19 mouse cellular contexts compared by ENCODE assay signal in genomic region chr1:189041261-189041660, GRCm38 (mm10). TPM values are rescaled to one million over a fixed set of nuclear protein-coding genes. Genes with fewer than 3 reads are reported as not detected.
DNase-seq lines count a peak whose midpoint lies in the region; TF ChIP-seq lines count a peak whose summit lies in the region.
"Had no signal": no experiment of that assay in that cellular context is flagged by ENCODE, and none has a peak within 500 bp of the region (broad histone marks: within the 10 kb centered on the region; RNA-seq: fewer than 3 reads in every experiment).

No protein-coding gene starts in this region.

- no peak overlapping the region for H3K27ac ChIP-seq in MEL (ENCODE audit: control insufficient read depth, low read depth, low read length)
- H3K27ac ChIP-seq: embryonic facial prominence, embryonic 13.5 days; forebrain, embryonic 15.5 days; limb, embryonic 12.5 days; liver, embryonic 12.5 days; lung, embryonic 15.5 days had no signal

- H3K79me2 ChIP-seq in MEL (ENCODE audit: control insufficient read depth, insufficient read depth, low read length, poor library complexity) = no peaks in the 10 kb centered on the region

- no peaks in the 10 kb centered on the region for H3K4me1 ChIP-seq in MEL (ENCODE audit: control insufficient read depth in 1 of 2, insufficient read depth in 2 of 2, low read length in 2 of 2)
- H3K4me1 ChIP-seq: embryonic facial prominence, embryonic 13.5 days; forebrain, embryonic 15.5 days; limb, embryonic 12.5 days; liver, embryonic 12.5 days; lung, embryonic 15.5 days had no signal

- TF ChIP-seq CTCF in MEL (IDR thresholded peaks at IDR 0.05 in 2 of 3, conservative IDR thresholded peaks at IDR 0.05 in 1 of 3; ENCODE audit: control insufficient read depth in 1 of 3, insufficient read depth in 1 of 3, low read depth in 2 of 3, low read length in 3 of 3, poor library complexity in 1 of 3, severe bottlenecking in 1 of 3) = no peak

- TF ChIP-seq EP300 in MEL (IDR thresholded peaks at IDR 0.05; ENCODE audit: low read depth in 1 of 2, low read length in 2 of 2) = no peak

- no peak overlapping the region for H3K4me3 ChIP-seq in MEL (ENCODE audit: control insufficient read depth in 1 of 2, insufficient read depth in 1 of 2, low read depth in 2 of 2, low read length in 2 of 2)
- H3K4me3 ChIP-seq: embryonic facial prominence, embryonic 13.5 days; forebrain, embryonic 15.5 days; limb, embryonic 12.5 days; liver, embryonic 12.5 days; lung, embryonic 15.5 days had no signal

- H3K36me3 ChIP-seq in MEL (ENCODE audit: control insufficient read depth in 1 of 2, insufficient read depth in 2 of 2, low read length in 2 of 2) = no peaks in the 10 kb centered on the region
- H3K36me3 ChIP-seq: embryonic facial prominence, embryonic 13.5 days; forebrain, embryonic 15.5 days; limb, embryonic 12.5 days; liver, embryonic 12.5 days; lung, embryonic 15.5 days had no signal

- no peaks in the 10 kb centered on the region for H3K27me3 ChIP-seq in MEL (ENCODE audit: control insufficient read depth in 1 of 2, insufficient read depth in 2 of 2, low read length in 2 of 2)
- H3K27me3 ChIP-seq: embryonic facial prominence, embryonic 13.5 days; forebrain, embryonic 15.5 days; limb, embryonic 12.5 days; liver, embryonic 12.5 days; lung, embryonic 15.5 days had no signal

- no peak for TF ChIP-seq RAD21 in MEL (IDR thresholded peaks at IDR 0.05; ENCODE audit: low read depth, low read length)

- intact Hi-C loops in heart, postnatal 25 days (cut with DNase I) = loop anchor here (10.0 kb wide), 1 partner anchor 124 kb away; no protein-coding TSS in a partner anchor

- H3K9ac ChIP-seq in MEL (ENCODE audit: control insufficient read depth, low read depth, low read length, poor library complexity, severe bottlenecking) = no peak overlapping the region
- H3K9ac ChIP-seq: embryonic facial prominence, embryonic 13.5 days; forebrain, embryonic 15.5 days; limb, embryonic 12.5 days; liver, embryonic 12.5 days; lung, embryonic 15.5 days had no signal

- no peak for TF ChIP-seq POLR2A in MEL (IDR thresholded peaks at IDR 0.05; ENCODE audit: control insufficient read depth in 1 of 2, insufficient read depth in 1 of 2, low read depth in 1 of 2, low read length in 2 of 2, poor library complexity in 1 of 2)

- DNase-seq in kidney, postnatal 14 days = peak; percentile 14
- no peak for DNase-seq in kidney, adult 18-20 months
- DNase-seq in MEL (ENCODE audit: low read depth, low spot score) = peak; percentile 12
- peak; percentile 40 for DNase-seq in heart, adult 8-10 months (ENCODE audit: low spot score)
- peak; percentile 3 for DNase-seq in heart, postnatal 25 days (ENCODE audit: low spot score)
- DNase-seq in layer of hippocampus, postnatal 10 days (ENCODE audit: low spot score in 2 of 2) = no peak
- no peak for DNase-seq in gastrocnemius, postnatal 4 days (ENCODE audit: low spot score in 2 of 2)
- DNase-seq: adrenal gland, adult 2 months; cerebellum, adult 8-10 months; gastrocnemius, postnatal 14 days; kidney, postnatal 4 days; layer of hippocampus, adult 9-11 months; right cerebral cortex, postnatal 4 days; thymus, postnatal 14 days had no signal

- H3K9me3 ChIP-seq in MEL (replicated peaks; ENCODE audit: insufficient read depth, low read length) = no peaks in the 10 kb centered on the region
- H3K9me3 ChIP-seq: embryonic facial prominence, embryonic 13.5 days; forebrain, embryonic 15.5 days; limb, embryonic 12.5 days; liver, embryonic 12.5 days; lung, embryonic 15.5 days had no signal

TF ChIP-seq in MEL, 35 proteins besides CTCF, POLR2A, EP300 and RAD21:
- TF ChIP-seq GABPA (IDR thresholded peaks at IDR 0.05; ENCODE audit: low read depth, low read length) (no peak), RCOR1 (IDR thresholded peaks at IDR 0.05; ENCODE audit: low read depth, low read length) (no peak), ELF1 (IDR thresholded peaks at IDR 0.05; ENCODE audit: low read depth, low read length) (no peak), CHD2 (IDR thresholded peaks at IDR 0.05; ENCODE audit: low read length) (no peak), TAL1 (IDR thresholded peaks at IDR 0.05; ENCODE audit: low read length) (no peak), ZMIZ1 (IDR thresholded peaks at IDR 0.05; ENCODE audit: low read depth, low read length) (no peak), MAX (IDR thresholded peaks at IDR 0.05; ENCODE audit: low read length) (no peak), E2F4 (IDR thresholded peaks at IDR 0.05; ENCODE audit: borderline replicate concordance, low read depth, low read length) (no peak), SMC3 (IDR thresholded peaks at IDR 0.05; ENCODE audit: low read depth, low read length) (no peak), GATA1 (IDR thresholded peaks at IDR 0.05; ENCODE audit: low read depth, low read length) (no peak), ETS1 (IDR thresholded peaks at IDR 0.05; ENCODE audit: low read depth, low read length) (no peak), MYB (IDR thresholded peaks at IDR 0.05; ENCODE audit: low read depth, low read length) (no peak), MEF2A (IDR thresholded peaks at IDR 0.05; ENCODE audit: extremely low read depth, insufficient replicate concordance, low read depth, low read length, poor library complexity, severe bottlenecking) (no peak), ZC3H11A (IDR thresholded peaks at IDR 0.05; ENCODE audit: low read depth, low read length) (no peak), POLR2AphosphoS2 (IDR thresholded peaks at IDR 0.05; ENCODE audit: low read length) (no peak), NELFE (IDR thresholded peaks at IDR 0.05; ENCODE audit: low read depth, low read length) (no peak), USF1 (IDR thresholded peaks at IDR 0.05; ENCODE audit: low read depth, low read length) (no peak), TCF12 (IDR thresholded peaks at IDR 0.05; ENCODE audit: low read depth, low read length) (no peak), MYC (IDR thresholded peaks at IDR 0.05; ENCODE audit: low read depth, low read length) (no peak), TBP (IDR thresholded peaks at IDR 0.05; ENCODE audit: low read depth, low read length) (no peak)

RNA-seq across cellular contexts. Expression of gene Kctd3, which starts 33.6 kb away (rescaled TPM):
- total RNA-seq in MEL (2012; rRNA removed) = 26.8 and 27.7 TPM in 2 replicates
- polyA plus RNA-seq in MEL (2012; ENCODE audit: insufficient read depth in 1 of 2, insufficient read length in 2 of 2, low read depth in 1 of 2, low replicate concordance in 2 of 2, missing spikeins in 1 of 2) = 10 to 100 TPM in 1 of 2 experiments, not detected in 1; 42.3 TPM
- total RNA-seq in heart, adult 8-10 months (2022) = 10 to 100 TPM; 10.9 to 15.4 (median 13.6) TPM
- 10 to 100 TPM; 24.8 to 30.8 TPM for total RNA-seq in heart, postnatal 25 days (2021)
- total RNA-seq in layer of hippocampus, postnatal 10 days (2021) = 100 to 1,000 TPM; 104 to 113 TPM
- total RNA-seq in gastrocnemius, postnatal 4 days (2021) = 10 to 100 TPM; 39.7 to 41.9 TPM

Comparison
In these comparisons a context has a peak if more than half of its experiments do, and no peak if none do; other contexts are left out.
1. DNase-seq: peak in kidney, postnatal 14 days (single experiment), MEL (single experiment), heart, adult 8-10 months (single experiment) and heart, postnatal 25 days (single experiment); none in kidney, adult 18-20 months (single experiment), layer of hippocampus, postnatal 10 days (0 of 2) and gastrocnemius, postnatal 4 days (0 of 2).